Comparison of ENCODE assay signal across 17 mouse cellular contexts in genomic region chr2:79316182-79316880, GRCm38 (mm10).
DNase-seq lines count a peak whose midpoint lies in the region; ATAC-seq lines count a peak whose summit lies in the region.
"Had no signal": no experiment of that assay in that cellular context is flagged by ENCODE, and none has a peak within 500 bp of the region (broad histone marks: within the 10 kb centered on the region; RNA-seq: fewer than 3 reads in every experiment).

No protein-coding gene starts in this region.

- WGBS in forebrain, embryonic 16.5 days = 68% methylated on average over 9 of the region's 9 CpGs
- WGBS in forebrain, embryonic 12.5 days = 87% methylated on average over 9 of the region's 9 CpGs
- WGBS in hindbrain, embryonic 14.5 days = 90% methylated on average over 9 of the region's 9 CpGs

- H3K4me1 ChIP-seq in forebrain, embryonic 16.5 days (replicated peaks; ENCODE audit: control insufficient read depth, insufficient read depth, low read length) = peaks cover 7% of the 10 kb centered on the region
- H3K4me1 ChIP-seq in forebrain, embryonic 12.5 days = no peaks in the 10 kb centered on the region
- H3K4me1 ChIP-seq in hindbrain, embryonic 14.5 days (replicated peaks; ENCODE audit: control insufficient read depth, insufficient read depth, low read length) = no peaks in the 10 kb centered on the region
- H3K4me1 ChIP-seq: heart, embryonic 10.5 days; midbrain, embryonic 12.5 days; stomach, embryonic 15.5 days had no signal

- H3K27me3 ChIP-seq in forebrain, embryonic 16.5 days (replicated peaks; ENCODE audit: control insufficient read depth, insufficient read depth, low read length) = no peaks in the 10 kb centered on the region
- no peaks in the 10 kb centered on the region for H3K27me3 ChIP-seq in forebrain, embryonic 12.5 days
- no peaks in the 10 kb centered on the region for H3K27me3 ChIP-seq in hindbrain, embryonic 14.5 days (ENCODE audit: control insufficient read depth, insufficient read depth, low read length)
- H3K27me3 ChIP-seq: limb, embryonic 13.5 days; midbrain, embryonic 12.5 days; stomach, embryonic 15.5 days had no signal

- H3K9me3 ChIP-seq in forebrain, embryonic 16.5 days (ENCODE audit: control insufficient read depth, low read length) = no peaks in the 10 kb centered on the region
- no peaks in the 10 kb centered on the region for H3K9me3 ChIP-seq in forebrain, embryonic 12.5 days
- no peaks in the 10 kb centered on the region for H3K9me3 ChIP-seq in hindbrain, embryonic 14.5 days (ENCODE audit: control insufficient read depth, low read length)
- H3K9me3 ChIP-seq: heart, embryonic 10.5 days; limb, embryonic 13.5 days; midbrain, embryonic 12.5 days; stomach, embryonic 15.5 days had no signal

- H3K9ac ChIP-seq in forebrain, embryonic 16.5 days (replicated peaks; ENCODE audit: low read depth, low read length) = no peak overlapping the region
- no peak overlapping the region for H3K9ac ChIP-seq in forebrain, embryonic 12.5 days
- H3K9ac ChIP-seq in hindbrain, embryonic 14.5 days = no peak overlapping the region
- H3K9ac ChIP-seq: limb, embryonic 13.5 days; liver, postnatal 0 days; midbrain, embryonic 12.5 days; stomach, embryonic 15.5 days had no signal

- peak; percentile 3 to 25 for DNase-seq in adrenal gland, adult (ENCODE audit: inconsistent age in 2 of 2, low spot score in 1 of 2)
- DNase-seq in adrenal gland, adult 18-20 months (ENCODE audit: low spot score in 2 of 2) = no peak
- peak; percentile 3 for DNase-seq in lung, postnatal 10 days
- no peak for DNase-seq in lung, adult 18-20 months
- DNase-seq in hindbrain, embryonic 14.5 days (ENCODE audit: low spot score) = no peak
- DNase-seq: cerebellum, adult 8-10 months; gastrocnemius, postnatal 10 days; kidney, adult 11 months; liver, postnatal 0 days; thymus, postnatal 4 days had no signal

- H3K4me2 ChIP-seq in forebrain, embryonic 16.5 days (ENCODE audit: low read length) = no peak overlapping the region
- H3K4me2 ChIP-seq in forebrain, embryonic 12.5 days = no peak overlapping the region
- H3K4me2 ChIP-seq in hindbrain, embryonic 14.5 days (replicated peaks) = no peak overlapping the region
- H3K4me2 ChIP-seq: limb, embryonic 13.5 days; midbrain, embryonic 12.5 days; stomach, embryonic 15.5 days had no signal

- ATAC-seq in forebrain, embryonic 16.5 days = 0 out of 2 replicates have a peak, but pooled peaks have one; percentile 36
- ATAC-seq in forebrain, embryonic 12.5 days (ENCODE audit: low FRiP score) = no peak
- peak; percentile 36 for ATAC-seq in megakaryocyte progenitor cell, adult 5-6 weeks (replicated peaks; ENCODE audit: poor library complexity)
- ATAC-seq in hindbrain, embryonic 14.5 days (ENCODE audit: low FRiP score) = no peak
- ATAC-seq: liver, postnatal 0 days had no signal

- no peak overlapping the region for H3K4me3 ChIP-seq in forebrain, embryonic 16.5 days (replicated peaks; ENCODE audit: low read length)
- no peak overlapping the region for H3K4me3 ChIP-seq in forebrain, embryonic 12.5 days (replicated peaks)
- H3K4me3 ChIP-seq in hindbrain, embryonic 14.5 days (replicated peaks; ENCODE audit: low read length) = no peak overlapping the region
- H3K4me3 ChIP-seq: heart, embryonic 10.5 days; limb, embryonic 13.5 days; midbrain, embryonic 12.5 days; stomach, embryonic 15.5 days had no signal

- no peaks in the 10 kb centered on the region for H3K36me3 ChIP-seq in forebrain, embryonic 16.5 days (ENCODE audit: control insufficient read depth, insufficient read depth)
- no peaks in the 10 kb centered on the region for H3K36me3 ChIP-seq in forebrain, embryonic 12.5 days (replicated peaks)
- H3K36me3 ChIP-seq in hindbrain, embryonic 14.5 days (replicated peaks; ENCODE audit: control insufficient read depth, insufficient read depth) = no peaks in the 10 kb centered on the region
- H3K36me3 ChIP-seq: heart, embryonic 10.5 days; limb, embryonic 13.5 days; midbrain, embryonic 12.5 days; stomach, embryonic 15.5 days had no signal

- no peak overlapping the region for H3K27ac ChIP-seq in forebrain, embryonic 16.5 days (ENCODE audit: low read length)
- H3K27ac ChIP-seq in forebrain, embryonic 12.5 days = no peak overlapping the region
- no peak overlapping the region for H3K27ac ChIP-seq in hindbrain, embryonic 14.5 days
- H3K27ac ChIP-seq: heart, embryonic 10.5 days; limb, embryonic 13.5 days; midbrain, embryonic 12.5 days; stomach, embryonic 15.5 days had no signal

Comparison
In these comparisons a context has a peak if more than half of its experiments do, and no peak if none do; other contexts are left out.
1. DNase-seq: peak in adrenal gland, adult (2 of 2) and lung, postnatal 10 days (single experiment); none in adrenal gland, adult 18-20 months (0 of 2), lung, adult 18-20 months (0 of 2) and hindbrain, embryonic 14.5 days (single experiment).
2. ATAC-seq: peak in forebrain, embryonic 16.5 days (single experiment) and megakaryocyte progenitor cell, adult 5-6 weeks (single experiment); none in forebrain, embryonic 12.5 days (single experiment) and hindbrain, embryonic 14.5 days (single experiment).